Mouse (Mus musculus) right cerebral cortex, postnatal 36 days (tissue): ENCODE data around the gene Rbbp8nl.

Experiments used
- DNase-seq, 2 experiments: peaks; one replicate each; pipeline ENCODE4 v3.0.0; 2022; ENCODE audit warnings: low spot score in 2 of 2, mixed read lengths in 1 of 2

The Rbbp8nl gene

GRCm38 (mm10) chr2:180229129-180229528 lies 60.5 kb downstream of the Rbbp8nl start:
- DNase-seq, result no peak

GRCm38 (mm10) chr2:180228592-180228991 lies 61.1 kb downstream of the Rbbp8nl start:
- no peak for DNase-seq

- DNase-seq, result no peak
These were observed 61.6 kb downstream of the Rbbp8nl start for GRCm38 (mm10) chr2:180228060-180228458.
